In genomic region chr2:17335451-17335850, GRCm38 (mm10) we compare ENCODE assay signal across 9 mouse cellular contexts.
DNase-seq lines count a peak whose midpoint lies in the region.
"Had no signal": no experiment of that assay in that cellular context is flagged by ENCODE, and none has a peak within 500 bp of the region (broad histone marks: within the 10 kb centered on the region; RNA-seq: fewer than 3 reads in every experiment).

No protein-coding gene starts in this region.

- intact Hi-C loops in left cerebral cortex, postnatal 25 days (cut with DNase I): no loop called here

- DNase-seq in layer of hippocampus, adult 11-12 months (ENCODE audit: low spot score): peak; percentile 15
- DNase-seq in layer of hippocampus, adult 9-10 months (ENCODE audit: low spot score): no peak
- DNase-seq in cerebellum, adult 11-12 months: peak; percentile 87
- DNase-seq in fibroblast of lung, adult 2 months (ENCODE audit: low read depth): peak; percentile 7
- DNase-seq in left cerebral cortex, postnatal 25 days (ENCODE audit: low spot score in 2 of 2): peak; percentile 12 to 40
- no peak for DNase-seq in thymus, postnatal 10 days (ENCODE audit: low spot score in 2 of 2)
- DNase-seq in urinary bladder, adult 18-20 months (ENCODE audit: low spot score in 2 of 2): no peak
- DNase-seq in retina, postnatal 1 day: no peak
- DNase-seq: liver had no signal

Comparison
In these comparisons a context has a peak if more than half of its experiments do, and no peak if none do; other contexts are left out.
1. DNase-seq: peak in layer of hippocampus, adult 11-12 months (single experiment), cerebellum, adult 11-12 months (single experiment), fibroblast of lung, adult 2 months (single experiment) and left cerebral cortex, postnatal 25 days (2 of 2); none in layer of hippocampus, adult 9-10 months (single experiment), thymus, postnatal 10 days (0 of 2), urinary bladder, adult 18-20 months (0 of 2) and retina, postnatal 1 day (single experiment).